Mouse (Mus musculus): Measurements from ENCODE around the gene Aup1. TPM values are rescaled to one million over a fixed set of nuclear protein-coding genes. Genes with fewer than 3 reads are reported as not detected.
A peak's percentile ranks its signal among the peaks of the same experiment; 100 is the strongest.

The Aup1 gene
- polyA plus RNA-seq, 1 experiment from 2014 or later, result 144 TPM

DNA sequence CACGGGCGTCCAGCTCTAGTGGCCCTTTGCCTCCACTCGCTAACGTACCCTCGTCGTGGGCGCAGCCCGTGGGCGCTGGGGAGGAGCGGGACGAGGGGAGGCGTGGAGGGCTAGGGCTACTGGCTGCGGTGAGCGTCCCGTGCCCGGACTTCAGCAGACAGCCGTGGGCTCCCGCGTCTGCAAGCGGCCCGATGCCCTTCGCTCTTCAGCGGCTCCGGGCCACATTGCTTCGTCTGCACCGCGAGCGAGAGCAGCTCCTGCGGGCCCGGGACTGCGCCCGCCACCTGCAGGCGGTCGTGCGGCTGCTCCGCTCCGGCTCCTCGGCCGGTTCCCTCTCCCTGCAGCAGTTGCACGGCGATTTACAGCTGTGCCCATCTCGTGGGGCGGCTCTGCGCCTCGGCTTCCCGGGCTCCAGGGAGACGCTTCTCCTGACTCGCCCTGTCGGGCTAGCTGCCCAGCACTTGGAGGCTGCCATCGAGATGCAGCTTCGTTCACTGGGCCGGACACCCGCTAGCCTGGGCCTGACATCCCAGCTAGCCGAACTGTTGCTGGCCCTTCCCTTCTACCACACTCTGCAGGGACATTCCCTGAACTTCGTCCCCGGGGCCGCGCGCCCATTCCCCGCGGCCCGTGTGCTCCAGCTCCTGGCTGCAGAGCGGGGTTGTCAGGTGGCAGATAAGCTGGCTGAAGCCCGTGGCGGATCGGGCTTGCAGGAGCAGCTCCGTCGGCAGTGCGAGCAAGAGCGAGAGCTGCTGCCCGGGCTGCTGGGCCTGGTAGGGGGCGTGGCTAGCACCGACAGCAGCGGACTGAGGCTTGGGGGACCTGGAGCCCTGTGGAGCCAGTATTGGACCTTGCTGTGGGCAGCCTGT is 47.6 kb downstream of the Aup1 start:
- no peaks in the 10 kb centered on the region for H3K27me3 ChIP-seq (ENCODE audit: insufficient read depth, low read length)
- H3K9me3 ChIP-seq (ENCODE audit: low read depth, low read length), result no peaks in the 10 kb centered on the region
- H3K27ac ChIP-seq (ENCODE audit: low read depth), result peak overlapping the region; percentile 80
- WGBS, result under 1% methylated on average over 68 of the region's 74 CpGs
- peak overlapping the region; percentile 76 for H3K9ac ChIP-seq
- TF ChIP-seq CTCF (IDR thresholded peaks at IDR 0.05; ENCODE audit: low read depth), result peak; percentile 45
- peak overlapping the region; percentile 80 for H3K4me3 ChIP-seq (ENCODE audit: low read depth, low read length)
- peak; percentile 80 for DNase-seq
- peaks cover 7% of the 10 kb centered on the region; the same call in 1 of the 2 replicates for H3K4me1 ChIP-seq (ENCODE audit: insufficient read depth)
- peak overlapping the region; percentile 100 for H3K4me2 ChIP-seq
- peaks cover 7% of the 10 kb centered on the region; the same call in 1 of the 2 replicates for H3K36me3 ChIP-seq (ENCODE audit: insufficient read depth)
- ATAC-seq (ENCODE audit: insufficient read depth), result peak; percentile 84

DNA sequence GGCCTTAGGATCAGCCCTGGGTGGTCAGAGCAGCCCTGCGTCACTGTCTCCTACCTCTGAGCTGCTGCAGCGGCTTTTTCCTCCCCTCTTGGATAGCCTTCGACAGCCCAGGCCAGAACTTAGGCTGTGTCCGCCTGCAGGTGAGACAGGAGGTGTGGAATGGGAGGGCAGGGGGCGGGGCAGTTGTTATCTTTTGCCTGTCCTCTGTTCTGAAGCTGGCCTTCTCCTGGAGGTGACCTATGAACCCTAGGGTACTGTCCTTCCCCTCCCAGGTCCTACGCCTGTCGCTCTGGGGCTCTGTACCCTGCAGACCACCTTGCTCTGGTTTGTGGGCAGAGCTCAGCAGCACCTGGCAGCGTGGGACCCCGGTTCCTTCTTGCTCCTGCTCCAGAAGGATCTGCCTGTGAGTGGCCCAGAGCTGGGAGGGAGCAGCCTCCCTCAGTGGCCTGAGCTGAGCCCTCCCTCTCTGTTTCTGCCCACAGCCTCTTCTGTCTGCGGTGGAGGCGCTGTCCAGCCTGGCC is 48.9 kb downstream of the Aup1 start:
- H3K4me2 ChIP-seq, result peak overlapping the region; percentile 100
- ATAC-seq (ENCODE audit: insufficient read depth) (no peak), DNase-seq (no peak)
- 43% methylated on average over 11 of the region's 11 CpGs for WGBS
- peaks cover 9% of the 10 kb centered on the region; the same call in 1 of the 2 replicates for H3K36me3 ChIP-seq (ENCODE audit: insufficient read depth)
- H3K9ac ChIP-seq, result no peak overlapping the region
- H3K27me3 ChIP-seq (ENCODE audit: insufficient read depth, low read length), result no peaks in the 10 kb centered on the region
- H3K4me3 ChIP-seq (ENCODE audit: low read depth, low read length), result no peak overlapping the region
- no peak overlapping the region for H3K27ac ChIP-seq (ENCODE audit: low read depth)
- H3K9me3 ChIP-seq (ENCODE audit: low read depth, low read length), result no peaks in the 10 kb centered on the region
- TF ChIP-seq CTCF (IDR thresholded peaks at IDR 0.05; ENCODE audit: low read depth), result no peak
- H3K4me1 ChIP-seq (ENCODE audit: insufficient read depth), result peaks cover 7% of the 10 kb centered on the region; the same call in 1 of the 2 replicates

DNA sequence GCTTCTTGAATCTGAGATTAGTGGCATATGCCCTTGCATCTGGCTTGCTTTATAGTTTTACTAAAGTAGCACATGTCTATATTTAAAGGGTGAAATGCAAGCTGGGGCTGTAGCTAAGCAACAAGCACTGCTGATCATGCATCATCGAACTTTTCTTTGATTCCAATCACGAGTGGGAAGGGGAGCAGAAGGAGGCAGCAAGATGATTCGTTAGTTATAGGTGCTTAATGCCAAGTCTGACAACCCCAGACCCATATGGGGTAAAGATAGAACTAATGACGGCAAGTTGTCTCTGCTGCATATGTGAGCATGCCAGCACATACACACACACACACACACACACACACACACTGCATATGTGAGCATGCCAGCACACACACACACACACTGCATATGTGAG is 49.8 kb downstream of the Aup1 start:
- WGBS, result 71% methylated on average over 4 of the region's 4 CpGs
- H3K36me3 ChIP-seq (ENCODE audit: insufficient read depth), result peaks cover 9% of the 10 kb centered on the region; the same call in 1 of the 2 replicates
- H3K27ac ChIP-seq (ENCODE audit: low read depth), result no peak overlapping the region
- no peak overlapping the region for H3K4me3 ChIP-seq (ENCODE audit: low read depth, low read length)
- H3K27me3 ChIP-seq (ENCODE audit: insufficient read depth, low read length), result no peaks in the 10 kb centered on the region
- H3K4me2 ChIP-seq, result no peak overlapping the region
- peaks cover 9% of the 10 kb centered on the region; the same call in 1 of the 2 replicates for H3K4me1 ChIP-seq (ENCODE audit: insufficient read depth)
- ATAC-seq (ENCODE audit: insufficient read depth), result no peak
- no peak for DNase-seq
- TF ChIP-seq CTCF (IDR thresholded peaks at IDR 0.05; ENCODE audit: low read depth), result no peak
- no peak overlapping the region for H3K9ac ChIP-seq
- no peaks in the 10 kb centered on the region for H3K9me3 ChIP-seq (ENCODE audit: low read depth, low read length)

MicroRNAs within 50 kb of the gene (microRNA counts, 519-probe panel; counts per million panel counts)
- microRNA mmu-miR-3470a+mmu-miR-3470b, result 30.5 counts per million

Small RNA genes within 50 kb of the gene (microRNA-seq; reads per million reads assigned to microRNA genes)
- gene Mir3470a (ENCODE audit: borderline number of aligned reads) (not detected), gene Mir7040 (ENCODE audit: borderline number of aligned reads) (not detected)

Other genes with a start within 250 kb of the Aup1 start
- 8.5 and 10.0 TPM in 2 replicates for gene Sema4f, start 114.8 kb upstream of the Aup1 start, polyA plus RNA-seq (2014; fragmentation: Nextera tagmentation; extraction: Ambion mirVana)
- gene M1ap, start 107.6 kb upstream of the Aup1 start, polyA plus RNA-seq (2014; fragmentation: Nextera tagmentation; extraction: Ambion mirVana), result 1.1 TPM in 2 replicates
- gene Dok1, start 21.1 kb upstream of the Aup1 start, polyA plus RNA-seq (2014; fragmentation: Nextera tagmentation; extraction: Ambion mirVana), result 11.9 and 12.0 TPM in 2 replicates
- 19.5 and 19.8 TPM in 2 replicates for gene Loxl3, start 20.3 kb upstream of the Aup1 start, polyA plus RNA-seq (2014; fragmentation: Nextera tagmentation; extraction: Ambion mirVana)
- 44.0 and 45.0 TPM in 2 replicates for gene Htra2, start 752 bp downstream of the Aup1 start, polyA plus RNA-seq (2014; fragmentation: Nextera tagmentation; extraction: Ambion mirVana)
- gene Dqx1, start 3.3 kb downstream of the Aup1 start, polyA plus RNA-seq (2014; fragmentation: Nextera tagmentation; extraction: Ambion mirVana), result 0.62 and 1.3 TPM in 2 replicates
- 0.25 and 0.95 TPM in 2 replicates for gene Tlx2, start 15.8 kb downstream of the Aup1 start, polyA plus RNA-seq (2014; fragmentation: Nextera tagmentation; extraction: Ambion mirVana)
- gene Pcgf1, start 23.3 kb downstream of the Aup1 start, polyA plus RNA-seq (2014; fragmentation: Nextera tagmentation; extraction: Ambion mirVana), result 28.5 and 29.9 TPM in 2 replicates
- 0.84 and 0.89 TPM in 2 replicates for gene Lbx2, start 31.8 kb downstream of the Aup1 start, polyA plus RNA-seq (2014; fragmentation: Nextera tagmentation; extraction: Ambion mirVana)
- gene Ccdc142, start 47.1 kb downstream of the Aup1 start, polyA plus RNA-seq (2014; fragmentation: Nextera tagmentation; extraction: Ambion mirVana), result 2.6 and 3.0 TPM in 2 replicates
- 2.3 and 2.9 TPM in 2 replicates for gene Gm42688, start 47.1 kb downstream of the Aup1 start, polyA plus RNA-seq (2014; fragmentation: Nextera tagmentation; extraction: Ambion mirVana)
- gene Mrpl53, start 54.5 kb downstream of the Aup1 start, polyA plus RNA-seq (2014; fragmentation: Nextera tagmentation; extraction: Ambion mirVana), result 134 TPM in 2 replicates
- gene Mogs, start 61.0 kb downstream of the Aup1 start, polyA plus RNA-seq (2014; fragmentation: Nextera tagmentation; extraction: Ambion mirVana), result 53.7 and 66.6 TPM in 2 replicates
- gene Wbp1, start 67.0 kb downstream of the Aup1 start, polyA plus RNA-seq (2014; fragmentation: Nextera tagmentation; extraction: Ambion mirVana), result 86.0 and 91.5 TPM in 2 replicates
- gene Ino80b, start 70.9 kb downstream of the Aup1 start, polyA plus RNA-seq (2014; fragmentation: Nextera tagmentation; extraction: Ambion mirVana), result 12.7 and 13.3 TPM in 2 replicates
- gene Rtkn, start 80.9 kb downstream of the Aup1 start, polyA plus RNA-seq (2014; fragmentation: Nextera tagmentation; extraction: Ambion mirVana), result 22.7 and 26.7 TPM in 2 replicates
- 5.6 and 8.5 TPM in 2 replicates for gene Wdr54, start 101.9 kb downstream of the Aup1 start, polyA plus RNA-seq (2014; fragmentation: Nextera tagmentation; extraction: Ambion mirVana)
- gene 1700003E16Rik, start 101.9 kb downstream of the Aup1 start, polyA plus RNA-seq (2014; fragmentation: Nextera tagmentation; extraction: Ambion mirVana), result 0.96 and 1.3 TPM in 2 replicates
- gene Dctn1, start 111.4 kb downstream of the Aup1 start, polyA plus RNA-seq (2014; fragmentation: Nextera tagmentation; extraction: Ambion mirVana), result 91.6 and 94.1 TPM in 2 replicates
- 0.61 and 0.64 TPM in 2 replicates for gene Slc4a5, start 165.3 kb downstream of the Aup1 start, polyA plus RNA-seq (2014; fragmentation: Nextera tagmentation; extraction: Ambion mirVana)

Data from lung, embryonic 14.5 days (tissue).